Mouse (Mus musculus) thymus, postnatal 0 days (tissue): Measurements from ENCODE around the gene Mettl22. TPM values are rescaled to one million over a fixed set of nuclear protein-coding genes. Genes with fewer than 3 reads are reported as not detected.

ENCODE experiments used
- DNase-seq: peaks from one replicate; pipeline ENCODE4 v3.0.0-alpha.2; 2015; ENCODE audit warnings: low spot score
- polyA plus RNA-seq: library from polyadenylated mRNA; unstranded; fragments of >200 nt; fragmentation: Nextera tagmentation; extraction: Ambion mirVana; gene quantifications from 2 replicates; pipeline ENCODE4 v1.2.1, GENCODE M21; 2015

Gene Mettl22
- 17.0 and 17.9 TPM in 2 replicates for polyA plus RNA-seq

DNA sequence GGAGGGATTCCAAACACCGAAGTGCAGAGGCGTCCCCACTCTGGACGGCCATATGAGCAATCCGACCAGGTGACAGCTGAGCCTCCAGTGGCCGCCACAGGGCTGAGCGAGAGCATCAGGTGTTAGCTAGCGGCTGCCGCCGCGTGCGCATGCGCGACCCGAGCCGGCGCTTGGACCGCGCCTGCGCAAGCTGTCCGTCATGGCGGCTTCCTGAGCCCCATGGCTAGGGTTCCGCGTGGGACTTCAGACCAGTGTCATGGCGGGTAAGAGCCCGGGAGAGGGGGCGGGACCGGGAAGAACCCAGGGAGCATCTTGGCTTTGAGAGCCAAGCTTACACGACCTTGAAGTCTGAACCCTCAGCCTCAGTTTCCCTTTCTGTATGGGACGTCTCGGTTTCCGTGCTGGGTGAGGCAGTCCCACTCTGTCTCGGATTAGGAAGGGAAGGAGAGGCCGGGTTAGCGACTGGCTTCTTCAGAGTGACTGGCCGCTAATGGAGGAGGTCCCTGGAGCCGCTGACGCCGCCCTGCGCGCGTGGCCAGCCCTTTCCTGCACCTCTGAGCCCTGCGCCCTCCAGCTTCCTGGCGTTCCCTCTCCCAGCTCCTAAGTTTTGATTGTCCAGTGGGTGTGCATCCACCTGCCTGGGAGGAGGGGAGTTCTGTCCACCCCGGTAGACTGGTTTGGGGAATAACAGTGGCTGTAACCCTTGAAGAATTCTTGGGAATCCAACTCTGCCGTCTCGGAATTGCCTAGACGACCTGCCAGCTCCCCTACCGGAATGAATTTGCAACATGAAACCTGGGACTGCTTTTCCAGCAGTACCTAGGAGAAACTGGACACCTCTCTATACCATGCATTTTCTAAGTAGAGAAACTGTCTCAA, at the start of gene Mettl22:
Mettl22 (plus strand) TSS at position 186 of the 879 bp plus-strand sequence.
- DNase-seq: peak; percentile 92

- no peak for DNase-seq
These were observed 49.7 kb upstream of the Mettl22 start for GRCm38 (mm10) chr16:8420842-8421241.

- DNase-seq: no peak
These were observed 46.9 kb upstream of the Mettl22 start for GRCm38 (mm10) chr16:8423626-8424114.

- DNase-seq: no peak
These were observed 46.2 kb upstream of the Mettl22 start for GRCm38 (mm10) chr16:8424161-8424970.

DNA sequence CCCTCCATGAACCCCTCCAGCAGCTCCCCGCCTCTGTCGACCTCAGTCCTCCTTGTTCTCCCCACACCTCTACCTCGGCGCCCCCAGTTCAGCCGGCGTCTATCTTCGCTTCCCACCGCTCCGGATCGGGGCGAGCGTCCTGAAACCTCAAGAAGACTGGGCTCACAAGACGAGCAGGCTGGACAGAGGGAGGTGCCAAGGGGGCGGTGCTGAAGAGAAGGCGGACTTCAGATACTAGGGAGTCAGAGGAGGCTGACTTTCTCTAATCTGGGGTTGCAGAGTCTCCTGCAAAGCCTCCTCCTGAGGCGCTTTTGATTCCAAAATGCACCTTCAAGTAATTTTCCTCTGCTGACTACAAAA, 45.6 kb upstream of the Mettl22 start, which contains the start of gene Tmem114:
Tmem114 (minus strand) TSS at position 166 of the 360 bp plus-strand sequence.
- DNase-seq: no peak

GRCm38 (mm10) chr16:8425736-8426135, 44.9 kb upstream of the Mettl22 start:
- no peak for DNase-seq

GRCm38 (mm10) chr16:8429531-8429930, 41.1 kb upstream of the Mettl22 start:
- no peak for DNase-seq

DNA sequence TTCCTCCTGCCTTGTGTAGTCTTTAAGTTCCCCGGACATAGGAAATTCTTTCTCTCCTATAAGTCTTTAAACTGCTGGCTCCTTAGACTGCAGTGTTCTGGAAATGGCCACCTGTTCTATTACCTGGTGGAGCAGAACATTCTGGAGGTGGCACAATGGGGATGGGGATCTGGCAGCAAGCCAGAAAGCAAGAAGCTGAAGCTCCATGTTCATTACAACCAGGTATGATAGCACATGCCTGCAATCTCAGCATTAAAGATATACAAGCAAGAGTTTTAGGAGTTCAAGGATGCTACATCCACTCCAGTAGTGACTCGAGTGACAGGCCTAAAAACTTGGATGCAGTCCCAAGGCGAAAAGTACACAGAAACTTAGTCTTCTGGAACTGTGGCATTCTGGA, 38.0 kb upstream of the Mettl22 start:
- no peak for DNase-seq

GRCm38 (mm10) chr16:8444911-8445310, 25.7 kb upstream of the Mettl22 start:
- DNase-seq: no peak

DNA sequence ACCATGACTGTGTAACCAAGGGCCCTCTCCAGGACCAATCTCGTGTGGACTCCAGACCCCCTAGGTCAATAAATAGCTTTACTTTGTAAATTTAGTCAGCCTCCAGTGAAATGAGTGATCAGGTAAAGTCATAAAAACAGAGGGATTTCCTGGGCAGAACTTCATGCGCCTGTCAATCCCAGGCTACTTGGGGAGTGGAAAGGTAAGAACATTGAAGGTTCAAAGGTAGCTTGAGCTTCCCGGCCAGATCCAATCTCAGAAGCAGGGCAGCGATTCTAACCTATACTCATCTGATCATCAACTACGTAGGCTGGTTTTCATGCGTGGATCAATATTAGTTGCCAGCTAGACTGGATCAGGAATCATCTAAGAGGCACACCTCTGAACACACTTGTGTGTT, 24.3 kb upstream of the Mettl22 start:
- no peak for DNase-seq

DNA sequence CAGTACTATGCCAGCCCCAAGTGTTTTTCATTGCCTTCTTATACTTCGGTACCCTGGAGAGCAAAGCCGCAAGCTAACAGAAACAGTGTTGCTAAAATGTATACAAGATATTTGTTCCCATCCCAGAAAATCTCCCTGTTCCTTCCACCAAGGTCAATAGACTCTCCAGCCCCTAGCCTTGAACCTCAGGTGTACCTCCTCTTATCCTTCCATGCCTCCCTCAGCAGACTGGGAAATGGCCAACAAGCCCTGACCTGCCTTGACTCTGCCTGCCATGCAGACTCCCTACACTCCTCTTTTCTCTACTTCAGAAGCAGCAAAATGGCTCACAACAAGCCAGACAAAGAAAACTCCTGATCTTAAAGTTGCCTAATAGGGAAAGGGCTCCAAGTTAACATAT, 17.3 kb upstream of the Mettl22 start:
- no peak for DNase-seq

DNA sequence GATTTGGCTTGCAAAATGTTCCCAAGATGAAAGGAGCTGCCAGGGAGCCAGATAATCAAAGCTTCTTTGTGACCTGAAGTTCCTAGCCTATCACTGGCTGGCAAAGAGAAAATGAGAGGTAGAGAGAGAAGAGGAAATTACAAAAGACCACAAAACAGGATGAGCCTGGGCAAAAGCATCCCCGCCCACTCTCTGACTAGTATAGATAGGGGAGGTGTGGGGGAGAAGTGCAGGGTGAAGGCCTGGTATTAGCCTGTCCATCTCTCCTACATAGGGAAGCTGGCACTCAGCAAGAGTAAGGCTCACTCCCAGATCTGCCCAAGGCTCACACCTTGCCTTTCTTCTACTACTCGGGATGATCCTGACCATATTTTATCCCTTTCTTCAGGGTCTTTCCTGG, 15.4 kb upstream of the Mettl22 start:
- DNase-seq: no peak

DNA sequence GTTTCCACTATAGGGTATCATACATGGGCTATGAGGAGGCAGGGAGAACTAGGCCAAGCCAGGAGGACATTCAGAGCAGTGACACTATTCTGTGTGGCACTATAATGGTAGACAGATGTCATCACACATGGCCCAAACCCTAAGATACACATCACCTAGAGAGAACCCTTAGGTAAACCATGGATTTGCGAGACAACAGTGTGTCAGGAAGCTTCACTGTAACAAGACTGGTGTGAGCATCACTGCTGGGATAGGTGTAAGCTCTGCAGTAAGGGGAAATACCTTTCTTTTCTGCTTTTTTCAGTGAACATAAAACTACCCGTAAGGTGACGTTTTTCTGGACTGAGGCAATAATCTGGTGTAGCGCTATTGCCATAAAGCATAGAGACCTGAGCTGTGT, 12.2 kb upstream of the Mettl22 start:
- DNase-seq: no peak

GRCm38 (mm10) chr16:8459098-8459497, 11.5 kb upstream of the Mettl22 start:
- DNase-seq: peak; percentile 70

- DNase-seq: no peak
These were observed 456 bp upstream of the Mettl22 start for GRCm38 (mm10) chr16:8470132-8470531.

DNA sequence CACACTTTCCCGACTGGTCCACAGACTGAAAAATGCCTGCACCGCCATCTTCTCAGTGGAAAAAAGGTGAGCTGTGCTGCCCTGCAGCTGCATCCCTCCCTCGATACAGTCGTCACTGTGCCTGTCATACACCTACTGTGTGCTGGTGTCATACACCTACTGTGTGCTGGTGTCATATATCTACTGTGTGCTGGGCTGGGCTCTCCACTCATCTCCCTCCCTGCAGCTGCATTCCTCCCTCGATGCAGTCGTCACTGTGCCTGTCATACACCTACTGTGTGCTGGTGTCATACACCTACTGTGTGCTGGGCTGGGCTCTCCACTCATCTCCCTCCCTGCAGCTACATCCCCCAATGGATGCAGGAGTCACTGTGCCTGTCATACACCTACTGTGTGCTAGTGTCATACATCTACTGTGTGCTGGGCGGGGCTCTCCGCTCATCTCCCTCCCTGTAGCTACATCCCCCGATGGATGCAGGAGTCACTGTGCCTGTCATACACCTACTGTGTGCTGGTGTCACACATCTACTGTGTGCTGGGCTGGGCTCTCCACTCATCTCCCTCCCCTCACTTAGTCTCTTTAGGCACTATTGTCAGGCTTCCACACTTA, 16.9 kb downstream of the Mettl22 start:
- DNase-seq: no peak

GRCm38 (mm10) chr16:8489340-8489739, 18.8 kb downstream of the Mettl22 start:
- DNase-seq: no peak

DNA sequence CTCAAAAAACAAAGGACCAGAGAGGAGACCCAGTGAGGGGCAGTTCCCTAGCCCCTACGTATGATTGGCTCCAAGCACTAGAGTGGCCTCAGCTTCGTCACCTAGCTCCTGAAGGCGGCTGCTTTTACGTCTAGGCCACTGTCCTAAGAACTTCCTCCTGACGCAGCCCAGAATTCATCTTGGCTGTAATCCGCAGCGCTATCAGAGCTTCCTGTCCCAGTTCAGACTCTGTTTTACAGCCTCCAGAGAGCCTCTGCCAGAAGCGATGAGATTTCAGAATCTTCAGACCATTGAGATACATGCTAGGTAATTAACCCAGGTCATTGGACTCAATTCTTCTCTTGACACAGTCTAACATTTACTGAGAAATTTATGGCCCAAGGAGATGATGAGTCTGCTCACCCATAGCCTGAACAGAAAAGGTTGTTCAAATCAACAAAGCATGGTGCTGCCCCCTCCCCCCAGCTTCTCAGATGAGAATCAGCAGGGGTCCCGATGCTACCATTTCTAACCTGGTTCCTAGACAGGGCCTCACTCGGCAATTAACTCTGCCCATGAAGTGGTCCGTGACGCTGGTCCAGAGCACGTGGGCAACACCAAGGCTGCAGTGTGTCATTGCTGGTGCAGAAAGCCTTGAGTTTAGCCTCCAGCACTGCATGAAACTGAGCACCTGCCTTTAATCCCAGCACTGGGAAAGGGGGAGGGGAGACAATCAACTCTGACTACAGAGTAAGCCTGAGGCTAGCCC, 21.3 kb downstream of the Mettl22 start:
- no peak for DNase-seq

DNA sequence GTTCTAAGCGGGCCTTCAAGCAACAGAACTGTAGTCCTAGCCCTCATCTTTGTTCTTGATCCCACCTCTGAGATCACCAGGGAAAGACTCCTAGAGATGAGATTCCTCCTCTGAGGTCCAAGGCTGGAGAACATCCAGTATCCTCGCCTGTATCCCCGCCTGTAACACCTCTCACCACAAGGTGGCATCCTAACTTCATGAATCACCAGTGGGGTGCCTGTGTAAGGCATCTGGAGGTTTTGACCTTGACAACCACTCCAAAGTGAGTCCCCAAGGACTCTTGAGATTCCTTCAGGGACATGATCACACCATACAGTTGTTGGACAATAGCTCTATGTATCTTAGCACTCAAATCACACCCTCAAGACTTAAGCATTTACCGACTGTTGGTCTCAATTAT, 23.7 kb downstream of the Mettl22 start:
- DNase-seq: peak; percentile 75

DNA sequence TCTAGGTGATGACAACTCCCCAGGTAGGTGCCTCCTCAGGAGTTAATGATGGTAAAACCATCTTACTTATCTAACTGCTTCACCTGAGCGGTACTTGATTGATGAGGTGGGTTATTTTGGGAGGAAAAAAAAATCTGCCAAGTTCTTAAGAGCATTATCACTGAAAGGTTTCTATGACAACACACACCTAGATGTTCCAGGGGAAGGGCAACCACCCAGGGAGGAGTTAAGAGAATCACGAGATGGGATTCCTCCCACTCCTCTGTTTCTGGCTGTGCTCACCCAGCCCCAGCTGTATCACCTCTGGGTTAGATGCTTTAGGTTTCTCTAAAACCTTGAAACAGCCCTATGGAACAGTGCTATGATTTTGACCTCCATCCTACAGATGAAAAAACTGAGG, 26.4 kb downstream of the Mettl22 start:
- DNase-seq: no peak

- DNase-seq: no peak
These were observed 33.7 kb downstream of the Mettl22 start for GRCm38 (mm10) chr16:8504271-8504670.
